Mouse (Mus musculus): ENCODE measurements around the gene Slc4a1ap. TPM values are rescaled to one million over a fixed set of nuclear protein-coding genes. Genes with fewer than 3 reads are reported as not detected.

Gene Slc4a1ap
- polyA plus RNA-seq (2015; fragmentation: Nextera tagmentation; extraction: Ambion mirVana), result 33.0 and 36.5 TPM in 2 replicates

GRCm38 (mm10) chr5:31526354-31527116 is at the start of gene Slc4a1ap:
Gene Slc4a1ap, plus strand, starts transcription at chr5:31526995.
- ATAC-seq (replicated peaks), result peak; percentile 88
- Histone ChIP-seq H3K4me3 (peak within 1 kb of the TSS; percentile 96), H3K9ac (replicated peaks) (peak within 1 kb of the TSS; percentile 90), H3K4me2 (replicated peaks) (peak within 1 kb of the TSS; percentile 99), H3K4me1 (peaks cover 30% of the 10 kb centered on the region), H3K9me3 (no peaks in the 10 kb centered on the region), H3K27me3 (no peaks in the 10 kb centered on the region), H3K36me3 (peaks cover 34% of the 10 kb centered on the region), H3K27ac (replicated peaks) (peak within 1 kb of the TSS; percentile 87)
- WGBS, result under 1% methylated on average over 28 of the region's 28 CpGs

GRCm38 (mm10) chr5:31480536-31480935 is 46.3 kb upstream of the Slc4a1ap start:
- Histone ChIP-seq H3K4me2 (replicated peaks) (no peak overlapping the region), H3K27ac (replicated peaks) (no peak overlapping the region), H3K9ac (replicated peaks) (no peak overlapping the region), H3K9me3 (no peaks in the 10 kb centered on the region), H3K27me3 (no peaks in the 10 kb centered on the region), H3K4me1 (no peaks in the 10 kb centered on the region), H3K4me3 (no peak overlapping the region), H3K36me3 (peaks cover 83% of the 10 kb centered on the region)
- no peak for ATAC-seq (replicated peaks)
- 94% methylated on average over 4 of the region's 4 CpGs for WGBS

GRCm38 (mm10) chr5:31485440-31485839 is 41.4 kb upstream of the Slc4a1ap start, which contains the start of gene 4930548H24Rik:
Gene 4930548H24Rik, plus strand, starts transcription at chr5:31485740.
- Histone ChIP-seq H3K27me3 (no peaks in the 10 kb centered on the region), H3K4me3 (no peak within 1 kb of the TSS), H3K9me3 (no peaks in the 10 kb centered on the region), H3K4me1 (no peaks in the 10 kb centered on the region), H3K27ac (replicated peaks) (no peak within 1 kb of the TSS), H3K4me2 (replicated peaks) (no peak within 1 kb of the TSS), H3K36me3 (peaks cover 35% of the 10 kb centered on the region), H3K9ac (replicated peaks) (no peak within 1 kb of the TSS)
- ATAC-seq (replicated peaks), result no peak
- 98% methylated on average over 3 of the region's 3 CpGs for WGBS

GRCm38 (mm10) chr5:31487889-31488288 is 38.9 kb upstream of the Slc4a1ap start:
- H3K36me3 ChIP-seq, result peaks cover 18% of the 10 kb centered on the region
- 96% methylated on average over 3 of the region's 3 CpGs for WGBS
- no peaks in the 10 kb centered on the region for H3K27me3 ChIP-seq
- no peaks in the 10 kb centered on the region for H3K9me3 ChIP-seq
- no peak overlapping the region for H3K4me3 ChIP-seq
- no peaks in the 10 kb centered on the region for H3K4me1 ChIP-seq
- H3K27ac ChIP-seq (replicated peaks), result no peak overlapping the region
- ATAC-seq (replicated peaks), result no peak
- no peak overlapping the region for H3K4me2 ChIP-seq (replicated peaks)
- no peak overlapping the region for H3K9ac ChIP-seq (replicated peaks)

- ATAC-seq (replicated peaks), result no peak
- peaks cover 10% of the 10 kb centered on the region for H3K36me3 ChIP-seq
- H3K4me1 ChIP-seq, result no peaks in the 10 kb centered on the region
- H3K4me3 ChIP-seq, result no peak overlapping the region
- 76% methylated on average over 7 of the region's 7 CpGs for WGBS
- no peak overlapping the region for H3K4me2 ChIP-seq (replicated peaks)
- H3K27me3 ChIP-seq, result no peaks in the 10 kb centered on the region
- no peak overlapping the region for H3K27ac ChIP-seq (replicated peaks)
- no peaks in the 10 kb centered on the region for H3K9me3 ChIP-seq
- no peak overlapping the region for H3K9ac ChIP-seq (replicated peaks)
Measured at GRCm38 (mm10) chr5:31489116-31489769, 37.6 kb upstream of the Slc4a1ap start.

- Histone ChIP-seq H3K27me3 (no peaks in the 10 kb centered on the region), H3K4me3 (no peak overlapping the region), H3K4me2 (replicated peaks) (no peak overlapping the region), H3K9me3 (no peaks in the 10 kb centered on the region), H3K9ac (replicated peaks) (no peak overlapping the region), H3K36me3 (peaks cover 7% of the 10 kb centered on the region; the same call in 1 of the 2 replicates), H3K27ac (replicated peaks) (no peak overlapping the region), H3K4me1 (peaks cover 10% of the 10 kb centered on the region)
- no peak for ATAC-seq (replicated peaks)
- WGBS, result 44% methylated on average over 1 of the region's 1 CpGs
Measured at GRCm38 (mm10) chr5:31492031-31492430, 34.8 kb upstream of the Slc4a1ap start.

- peaks cover 10% of the 10 kb centered on the region for H3K4me1 ChIP-seq
- peak; percentile 100 for ATAC-seq (replicated peaks)
- H3K27me3 ChIP-seq, result no peaks in the 10 kb centered on the region
- peak within 1 kb of the TSS; percentile 54 for H3K9ac ChIP-seq (replicated peaks)
- peaks cover 30% of the 10 kb centered on the region for H3K36me3 ChIP-seq
- WGBS, result under 1% methylated on average over 49 of the region's 49 CpGs
- H3K4me2 ChIP-seq (replicated peaks), result peak within 1 kb of the TSS; percentile 83
- peak within 1 kb of the TSS; percentile 69 for H3K4me3 ChIP-seq
- no peak within 1 kb of the TSS for H3K27ac ChIP-seq (replicated peaks)
- no peaks in the 10 kb centered on the region for H3K9me3 ChIP-seq
Measured at GRCm38 (mm10) chr5:31494513-31495297, 32.1 kb upstream of the Slc4a1ap start, which contains the start of gene Gpn1. Gene Gpn1, plus strand, starts transcription at chr5:31494741.

- Histone ChIP-seq H3K36me3 (peaks cover 88% of the 10 kb centered on the region), H3K4me1 (no peaks in the 10 kb centered on the region), H3K4me2 (replicated peaks) (no peak overlapping the region), H3K9ac (replicated peaks) (no peak overlapping the region), H3K9me3 (no peaks in the 10 kb centered on the region), H3K4me3 (no peak overlapping the region), H3K27me3 (no peaks in the 10 kb centered on the region), H3K27ac (replicated peaks) (no peak overlapping the region)
- WGBS, result 96% methylated on average over 10 of the region's 10 CpGs
- no peak for ATAC-seq (replicated peaks)
Measured at GRCm38 (mm10) chr5:31504843-31505242, 22.0 kb upstream of the Slc4a1ap start.

- Histone ChIP-seq H3K4me2 (replicated peaks) (no peak overlapping the region), H3K9ac (replicated peaks) (no peak overlapping the region), H3K4me1 (no peaks in the 10 kb centered on the region), H3K9me3 (no peaks in the 10 kb centered on the region), H3K27ac (replicated peaks) (no peak overlapping the region), H3K36me3 (peaks cover 86% of the 10 kb centered on the region), H3K27me3 (no peaks in the 10 kb centered on the region), H3K4me3 (no peak overlapping the region)
- ATAC-seq (replicated peaks), result no peak
- 88% methylated on average over 1 of the region's 1 CpGs for WGBS
Measured at GRCm38 (mm10) chr5:31512481-31512880, 14.3 kb upstream of the Slc4a1ap start.

GRCm38 (mm10) chr5:31520556-31520955 is 6.2 kb upstream of the Slc4a1ap start:
- no peak overlapping the region for H3K27ac ChIP-seq (replicated peaks)
- no peak for ATAC-seq (replicated peaks)
- H3K4me1 ChIP-seq, result peaks cover 3% of the 10 kb centered on the region
- H3K4me2 ChIP-seq (replicated peaks), result no peak overlapping the region
- H3K9me3 ChIP-seq, result no peaks in the 10 kb centered on the region
- no peaks in the 10 kb centered on the region for H3K27me3 ChIP-seq
- WGBS, result 98% methylated on average over 6 of the region's 6 CpGs
- H3K4me3 ChIP-seq, result no peak overlapping the region
- H3K9ac ChIP-seq (replicated peaks), result no peak overlapping the region
- peaks cover 65% of the 10 kb centered on the region for H3K36me3 ChIP-seq

- peak overlapping the region; percentile 87 for H3K27ac ChIP-seq (replicated peaks)
- H3K4me1 ChIP-seq, result peaks cover 30% of the 10 kb centered on the region
- peaks cover 35% of the 10 kb centered on the region for H3K36me3 ChIP-seq
- H3K27me3 ChIP-seq, result no peaks in the 10 kb centered on the region
- 4% methylated on average over 40 of the region's 40 CpGs for WGBS
- H3K4me3 ChIP-seq, result peak overlapping the region; percentile 96
- peak; percentile 48; the same call in 1 of the 2 replicates for ATAC-seq (replicated peaks)
- no peaks in the 10 kb centered on the region for H3K9me3 ChIP-seq
- peak overlapping the region; percentile 90 for H3K9ac ChIP-seq (replicated peaks)
- H3K4me2 ChIP-seq (replicated peaks), result peak overlapping the region; percentile 99
Measured at GRCm38 (mm10) chr5:31527117-31527680, 404 bp downstream of the Slc4a1ap start.
